Comparison of ENCODE assay signal across 8 mouse cellular contexts in the genomic region with DNA sequence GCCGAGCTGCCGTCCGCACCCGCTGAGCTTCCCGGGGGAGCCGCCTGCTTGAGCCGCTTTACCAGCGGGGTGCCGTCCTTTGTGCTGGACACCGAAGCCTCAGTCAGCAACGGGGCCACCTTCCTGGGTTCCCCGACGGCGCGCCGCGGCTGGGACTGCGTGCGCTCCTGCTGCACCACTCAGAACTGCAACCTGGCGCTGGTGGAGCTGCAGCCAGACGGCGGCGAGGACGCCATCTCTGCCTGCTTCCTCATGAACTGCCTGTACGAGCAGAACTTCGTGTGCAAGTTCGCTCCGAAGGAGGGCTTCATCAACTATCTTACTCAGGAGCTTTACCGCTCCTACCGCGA. TPM values are rescaled to one million over a fixed set of nuclear protein-coding genes. Genes with fewer than 3 reads are reported as not detected.
DNase-seq lines count a peak whose midpoint lies in the region; ATAC-seq and TF ChIP-seq lines count a peak whose summit lies in the region.

No protein-coding gene starts in this region.

- no peak overlapping the region for H3K27ac ChIP-seq in gastrocnemius, adult 2 months
- H3K27ac ChIP-seq in thymus, adult 2 months (ENCODE audit: control insufficient read depth, insufficient read depth, low read length) = no peak overlapping the region
- no peak overlapping the region for H3K27ac ChIP-seq in midbrain, postnatal 0 days (ENCODE audit: low read depth, low read length)

- peak overlapping the region; percentile 67 for H3K4me3 ChIP-seq in gastrocnemius, adult 2 months
- peak overlapping the region; percentile 33 for H3K4me3 ChIP-seq in thymus, adult 2 months (ENCODE audit: control insufficient read depth, insufficient read depth, low read length)
- peak overlapping the region; percentile 34 for H3K4me3 ChIP-seq in midbrain, postnatal 0 days (ENCODE audit: low read depth, low read length)

- no peak for ATAC-seq in midbrain, postnatal 0 days (ENCODE audit: low FRiP score)
- no peak for ATAC-seq in frontal cortex, adult (ENCODE audit: low TSS enrichment)

- H3K4me2 ChIP-seq in midbrain, postnatal 0 days (ENCODE audit: low read depth, low read length, poor library complexity, severe bottlenecking) = peak overlapping the region; percentile 57

- no peak for DNase-seq in gastrocnemius, adult 2 months
- no peak for DNase-seq in gastrocnemius, adult 8-10 months (ENCODE audit: low spot score in 2 of 2)
- DNase-seq in thymus, adult 2 months = no peak
- no peak for DNase-seq in thymus, adult 18-20 months
- peak; percentile 16 for DNase-seq in induced T-regulatory cell, adult 2 months (ENCODE audit: low read depth)
- no peak for DNase-seq in midbrain, postnatal 0 days (ENCODE audit: low spot score)
- no peak for DNase-seq in testis, postnatal 14 days (ENCODE audit: low spot score)

- no peak overlapping the region for H3K9ac ChIP-seq in midbrain, postnatal 0 days (replicated peaks; ENCODE audit: low read length, poor library complexity, severe bottlenecking)

- H3K9me3 ChIP-seq in midbrain, postnatal 0 days (ENCODE audit: low read length) = no peaks in the 10 kb centered on the region

- TF ChIP-seq POLR2A in thymus, adult 2 months (IDR thresholded peaks at IDR 0.05; ENCODE audit: control insufficient read depth, extremely low read depth, insufficient read depth, low read length, poor library complexity) = no peak

- H3K27me3 ChIP-seq in thymus, adult 2 months (ENCODE audit: control insufficient read depth, insufficient read depth, low read length) = no peaks in the 10 kb centered on the region; the same call in 1 of the 2 replicates
- peaks cover 45% of the 10 kb centered on the region for H3K27me3 ChIP-seq in midbrain, postnatal 0 days (ENCODE audit: insufficient read depth, low read length)

- TF ChIP-seq CTCF in gastrocnemius, adult 2 months (IDR thresholded peaks at IDR 0.05) = no peak
- no peak for TF ChIP-seq CTCF in thymus, adult 2 months (IDR thresholded peaks at IDR 0.05; ENCODE audit: borderline replicate concordance, control insufficient read depth, extremely low read depth, insufficient read depth, low read length, poor library complexity)
- TF ChIP-seq CTCF in midbrain, postnatal 0 days (IDR thresholded peaks at IDR 0.05) = no peak

- WGBS in thymus, adult 2 months = 19% methylated on average over 31 of the region's 31 CpGs
- WGBS in midbrain, postnatal 0 days = 1% methylated on average over 31 of the region's 31 CpGs

- intact Hi-C loops in gastrocnemius, adult 2 months (cut with DNase I) = no loop called here

- no peaks in the 10 kb centered on the region for H3K4me1 ChIP-seq in thymus, adult 2 months (replicated peaks; ENCODE audit: control insufficient read depth, insufficient read depth, low read length)
- peaks cover 7% of the 10 kb centered on the region; the same call in 1 of the 2 replicates for H3K4me1 ChIP-seq in midbrain, postnatal 0 days (ENCODE audit: insufficient read depth, low read length)

- H3K36me3 ChIP-seq in thymus, adult 2 months (ENCODE audit: control insufficient read depth, insufficient read depth, low read length) = no peaks in the 10 kb centered on the region
- H3K36me3 ChIP-seq in midbrain, postnatal 0 days (ENCODE audit: insufficient read depth, low read length) = no peaks in the 10 kb centered on the region

RNA-seq across cellular contexts. Expression of gene Spint1, which starts 0.7 kb away (rescaled TPM):
- not detected for total RNA-seq in gastrocnemius, adult 2 months (2021)
- under 1 TPM in 1 of 4 experiments, not detected in 3; 0.13 TPM for total RNA-seq in gastrocnemius, adult 8-10 months (2022)
- 21.2 and 22.0 TPM in 2 replicates for polyA plus RNA-seq in thymus, adult 2 months (2012; rRNA removed)
- total RNA-seq in midbrain, postnatal 0 days (2014; rRNA removed) = 1.3 and 1.9 TPM in 2 replicates
- 0.93 and 1.1 TPM in 2 replicates for polyA plus RNA-seq in midbrain, postnatal 0 days (2015; fragmentation: Nextera tagmentation; extraction: Ambion mirVana)

RNA-seq across cellular contexts. Expression of gene Ppp1r14d, which starts 8.1 kb away (rescaled TPM):
- total RNA-seq in gastrocnemius, adult 2 months (2021) = not detected
- total RNA-seq in gastrocnemius, adult 8-10 months (2022) = not detected
- polyA plus RNA-seq in thymus, adult 2 months (2012; rRNA removed) = 0.42 and 0.92 TPM in 2 replicates
- total RNA-seq in midbrain, postnatal 0 days (2014; rRNA removed) = not detected in 2 replicates
- polyA plus RNA-seq in midbrain, postnatal 0 days (2015; fragmentation: Nextera tagmentation; extraction: Ambion mirVana) = not detected in 2 replicates

RNA-seq across cellular contexts. Expression of gene Dnajc17, which starts 29.3 kb away (rescaled TPM):
- 1 to 10 TPM; 6.6 to 8.6 TPM for total RNA-seq in gastrocnemius, adult 2 months (2021)
- 1 to 10 TPM; 7.5 to 8.5 (median 8.0) TPM for total RNA-seq in gastrocnemius, adult 8-10 months (2022)
- polyA plus RNA-seq in thymus, adult 2 months (2012; rRNA removed) = 6.4 and 7.1 TPM in 2 replicates
- 22.1 and 24.5 TPM in 2 replicates for total RNA-seq in midbrain, postnatal 0 days (2014; rRNA removed)
- 24.5 and 25.9 TPM in 2 replicates for polyA plus RNA-seq in midbrain, postnatal 0 days (2015; fragmentation: Nextera tagmentation; extraction: Ambion mirVana)

RNA-seq across cellular contexts. Expression of gene Zfyve19, which starts 29.4 kb away (rescaled TPM):
- 10 to 100 TPM; 13.3 to 13.9 TPM for total RNA-seq in gastrocnemius, adult 2 months (2021)
- total RNA-seq in gastrocnemius, adult 8-10 months (2022) = 10 to 100 TPM in 3 of 4 experiments, 1 to 10 TPM in 1; 9.1 to 15.3 (median 11.8) TPM
- polyA plus RNA-seq in thymus, adult 2 months (2012; rRNA removed) = 56.2 and 60.9 TPM in 2 replicates
- 30.5 and 44.0 TPM in 2 replicates for total RNA-seq in midbrain, postnatal 0 days (2014; rRNA removed)
- polyA plus RNA-seq in midbrain, postnatal 0 days (2015; fragmentation: Nextera tagmentation; extraction: Ambion mirVana) = 52.0 and 57.3 TPM in 2 replicates

RNA-seq across cellular contexts. Expression of gene Rhov, which starts 33.2 kb away (rescaled TPM):
- total RNA-seq in gastrocnemius, adult 2 months (2021) = not detected
- not detected for total RNA-seq in gastrocnemius, adult 8-10 months (2022)
- 2.6 and 3.5 TPM in 2 replicates for polyA plus RNA-seq in thymus, adult 2 months (2012; rRNA removed)
- total RNA-seq in midbrain, postnatal 0 days (2014; rRNA removed) = 24.5 and 32.7 TPM in 2 replicates
- polyA plus RNA-seq in midbrain, postnatal 0 days (2015; fragmentation: Nextera tagmentation; extraction: Ambion mirVana) = 37.7 and 43.7 TPM in 2 replicates
